Mouse (Mus musculus) urinary bladder, adult 18-20 months (tissue): ENCODE results near the gene Lrp11.

Experiments used
- DNase-seq, 2 experiments: peaks; one replicate each; pipeline ENCODE4 v3.0.0; 2022; ENCODE audit warnings: low spot score in 2 of 2, mixed read lengths in 2 of 2

Lrp11 gene

GRCm38 (mm10) chr10:7623861-7624518 is 34.4 kb downstream of the Lrp11 start:
- DNase-seq = no peak

DNA sequence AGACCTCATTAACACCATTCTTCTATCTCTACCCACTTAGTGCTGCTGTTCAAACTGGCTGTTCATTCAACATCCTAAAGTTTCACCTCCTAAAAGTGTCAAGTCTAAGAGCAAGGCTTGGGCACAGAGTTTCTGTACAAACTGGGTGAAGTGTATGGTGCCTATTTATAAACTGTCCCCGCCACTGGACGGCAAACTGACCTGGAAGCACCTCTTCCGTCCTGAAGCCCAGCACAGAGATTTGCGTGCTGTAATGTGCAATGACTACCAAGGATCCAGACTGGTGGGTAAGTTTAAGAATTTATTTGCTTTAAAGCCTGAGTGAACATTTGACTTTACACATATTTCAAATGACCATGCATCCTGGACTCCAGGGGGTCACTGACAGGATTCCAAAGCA is 39.5 kb downstream of the Lrp11 start:
- DNase-seq = no peak

- DNase-seq = no peak
These were observed 40.7 kb downstream of the Lrp11 start for GRCm38 (mm10) chr10:7630286-7630685.

DNA sequence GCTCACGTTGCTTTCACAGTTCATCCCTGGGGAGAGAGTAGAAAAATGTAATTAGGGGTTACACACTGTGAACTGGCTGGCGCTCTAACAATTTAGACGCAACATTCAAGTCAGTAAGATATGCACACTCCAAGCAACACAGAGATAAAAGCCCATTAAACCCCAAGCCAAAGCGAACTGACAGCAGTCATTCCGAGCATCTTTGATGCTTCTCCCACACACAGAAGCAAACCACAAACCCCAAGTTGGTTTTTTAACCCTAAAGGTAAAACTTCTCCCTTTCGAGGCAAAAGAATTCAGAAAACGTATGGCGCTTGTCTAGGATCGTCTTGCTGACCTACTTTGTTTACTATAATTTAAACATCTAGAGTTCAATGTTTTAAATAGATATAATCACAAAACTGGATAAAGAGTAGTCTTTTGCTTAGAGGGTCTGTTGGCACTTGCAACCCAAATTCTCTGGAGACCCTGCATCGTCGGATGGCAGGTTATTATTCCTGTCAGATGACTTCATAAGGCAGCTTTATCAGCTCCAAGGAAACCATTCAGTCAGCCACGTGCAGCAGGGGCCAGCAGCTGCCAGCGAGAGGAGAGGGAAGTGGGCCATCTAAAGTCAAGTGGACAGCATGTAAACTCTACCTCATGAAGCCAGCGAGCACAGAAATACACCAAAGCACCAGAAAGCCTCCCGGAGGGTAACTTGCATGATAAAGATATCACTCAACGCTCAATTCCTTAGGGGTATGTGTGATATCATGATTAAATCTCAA is 41.5 kb downstream of the Lrp11 start:
- no peak for DNase-seq

DNA sequence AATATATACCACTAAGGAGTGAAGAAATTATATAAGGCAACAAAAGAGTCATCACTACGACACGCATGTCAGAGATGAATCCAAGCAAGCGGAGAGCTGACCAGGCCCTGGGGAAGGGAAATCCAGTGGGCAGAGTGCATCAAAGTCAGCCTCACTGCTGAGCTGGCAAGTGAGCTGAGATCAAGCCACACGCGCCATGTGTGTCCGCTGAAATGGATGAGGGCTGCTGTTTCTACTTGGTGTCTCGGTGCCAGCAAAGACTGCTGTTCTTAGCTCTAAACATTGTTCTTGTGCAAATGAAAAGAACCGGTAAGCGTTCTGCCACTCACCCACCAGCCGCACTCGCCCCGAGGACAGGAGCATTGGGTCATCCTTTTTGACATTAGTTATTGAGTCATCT is 50.8 kb downstream of the Lrp11 start:
- DNase-seq = no peak

DNA sequence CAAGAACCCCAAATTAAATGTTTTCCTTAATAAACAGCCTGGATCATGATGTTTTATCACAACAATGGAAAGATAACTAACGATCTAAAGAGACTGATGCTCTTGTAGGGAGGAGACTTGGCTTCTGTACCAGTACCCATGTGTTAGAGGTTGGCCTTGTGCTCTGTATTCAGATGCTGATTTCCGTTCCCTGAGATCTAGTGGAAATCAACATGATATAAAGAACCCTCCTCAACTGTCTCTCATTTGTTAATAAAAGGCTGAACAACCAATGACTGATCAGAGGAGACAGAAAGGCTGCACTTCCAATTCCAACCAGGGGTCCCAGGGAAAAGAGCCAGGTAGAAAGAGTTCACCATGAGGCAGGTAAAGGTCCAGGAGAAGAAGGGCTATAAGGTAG is 56.3 kb downstream of the Lrp11 start:
- no peak for DNase-seq

GRCm38 (mm10) chr10:7649059-7649458 is 59.5 kb downstream of the Lrp11 start:
- no peak for DNase-seq

DNA sequence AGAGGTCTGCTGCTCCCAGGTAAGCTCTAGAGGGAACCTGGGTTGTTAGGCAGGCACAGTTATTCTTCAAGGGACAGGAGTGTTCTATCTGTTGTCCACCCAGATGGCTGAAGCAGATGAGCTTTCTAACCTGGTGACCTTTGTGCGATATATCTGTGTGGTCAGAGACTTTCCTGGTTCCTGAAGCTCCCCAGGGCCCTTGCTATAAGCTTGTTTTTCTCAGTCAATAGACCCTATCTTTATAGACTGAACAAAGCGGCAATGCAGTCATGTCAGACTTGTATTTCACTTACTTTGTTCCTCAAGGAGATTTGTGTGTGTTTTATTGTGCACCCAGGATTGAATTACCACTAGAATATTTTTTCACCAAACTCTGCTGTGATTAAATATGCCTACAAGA is 61.5 kb downstream of the Lrp11 start:
- DNase-seq = no peak

- DNase-seq = no peak
These were observed 73.0 kb downstream of the Lrp11 start for GRCm38 (mm10) chr10:7662471-7663141.

- peak; percentile 89 to 91 for DNase-seq
These were observed 73.8 kb downstream of the Lrp11 start for GRCm38 (mm10) chr10:7663159-7664026.

- DNase-seq = no peak
These were observed 74.5 kb downstream of the Lrp11 start for GRCm38 (mm10) chr10:7664027-7664526.

DNA sequence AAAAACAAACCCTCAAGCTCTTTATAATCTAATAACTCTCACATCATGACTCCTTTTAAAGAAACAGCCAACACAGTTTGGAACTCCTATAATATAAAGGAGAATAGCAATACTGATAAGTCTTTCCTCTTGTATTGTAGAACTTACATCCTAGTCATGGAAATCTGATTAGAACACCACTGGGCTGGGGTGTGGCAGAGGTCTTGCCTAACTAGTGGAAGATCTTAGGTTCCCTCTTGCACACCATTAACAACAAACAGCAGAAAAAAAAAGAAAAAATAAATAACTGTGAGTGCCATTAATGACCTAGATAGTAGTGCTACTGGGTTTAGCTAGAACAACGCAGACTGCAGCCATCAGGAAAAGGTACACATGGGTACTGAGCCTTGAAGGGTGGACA is 75.3 kb downstream of the Lrp11 start:
- DNase-seq = no peak

GRCm38 (mm10) chr10:7667342-7667802 is 77.8 kb downstream of the Lrp11 start, which contains the start of gene Nup43:
Gene Nup43 (plus strand): TSS chr10:7667503.
- DNase-seq = peak; percentile 81 to 82

GRCm38 (mm10) chr10:7673673-7674072 is 84.1 kb downstream of the Lrp11 start:
- no peak for DNase-seq
